Mouse (Mus musculus) neural tube, embryonic 12.5 days (tissue): ENCODE results near the gene Csde1. TPM values are rescaled to one million over a fixed set of nuclear protein-coding genes. Genes with fewer than 3 reads are reported as not detected.

Source experiments
- ATAC-seq: fragments of 200-750 bp; cut with Nextera tagmentation; 2 replicates; pipeline ENCODE4 v1.8.0; 2017; ENCODE audit warnings: low read depth, mild to moderate bottlenecking, moderate TSS enrichment, moderate library complexity; ENCODE audit not compliant: low FRiP score
- H3K27ac ChIP-seq: fragments of 300-500 bp; sonication (generic); 2 replicates; pipeline ENCODE4 v1.5.1; 2016
- H3K27me3 ChIP-seq: fragments of 300-500 bp; sonication (generic); replicated peaks from 2 replicates; pipeline ENCODE4 v1.6.1; 2016; ENCODE audit warnings: mild to moderate bottlenecking
- H3K36me3 ChIP-seq: fragments of 300-500 bp; sonication (generic); 2 replicates; pipeline ENCODE4 v1.6.1; 2016; ENCODE audit warnings: mild to moderate bottlenecking
- H3K4me1 ChIP-seq: fragments of 300-500 bp; sonication (generic); 2 replicates; pipeline ENCODE4 v1.6.1; 2016
- H3K4me2 ChIP-seq: fragments of 300-500 bp; sonication (generic); replicated peaks from 2 replicates; pipeline ENCODE4 v1.6.1; 2016; ENCODE audit warnings: mild to moderate bottlenecking
- H3K4me3 ChIP-seq: fragments of 300-500 bp; sonication (generic); 2 replicates; pipeline ENCODE4 v1.5.1; 2016
- H3K9ac ChIP-seq: fragments of 300-500 bp; sonication (generic); 2 replicates; pipeline ENCODE4 v1.6.1; 2016; ENCODE audit warnings: mild to moderate bottlenecking
- H3K9me3 ChIP-seq: fragments of 300-500 bp; sonication (generic); 2 replicates; pipeline ENCODE4 v1.6.1; 2016; ENCODE audit warnings: mild to moderate bottlenecking
- WGBS: fragments of 180-500 bp; shearing (Covaris S2); methylation state at CpG from one replicate; pipeline ENCODE4 v1.1.7; 2016; 5-methylcytosine and 5-hydroxymethylcytosine counted together
- polyA plus RNA-seq: library from polyadenylated mRNA; unstranded; fragments of >200 nt; fragmentation: Nextera tagmentation; extraction: Ambion mirVana; gene quantifications from 2 replicates; pipeline ENCODE4 v1.2.1, GENCODE M21; 2016

The Csde1 gene
- polyA plus RNA-seq, 1 experiment from 2014 or later: 531 TPM

DNA sequence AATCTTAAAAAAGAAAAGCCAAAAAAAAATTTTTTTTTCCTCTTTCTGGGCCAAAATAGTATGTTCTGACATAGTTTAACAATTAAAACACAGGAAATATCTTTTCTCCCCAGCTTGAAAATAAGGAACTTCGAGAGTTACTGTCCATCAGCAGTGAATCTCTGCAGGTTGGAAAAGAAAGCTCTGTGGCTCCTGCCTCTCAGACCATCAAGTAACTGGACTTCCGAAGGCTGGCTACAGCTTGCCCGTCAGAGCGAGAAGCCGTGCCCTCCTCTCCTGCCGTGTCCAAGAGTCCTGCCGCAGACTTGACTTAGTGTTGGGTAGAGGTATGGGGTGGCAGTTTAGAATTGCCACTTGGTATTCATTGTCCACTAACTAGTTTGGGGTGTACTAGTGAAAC is 18.6 kb upstream of the Csde1 start:
- Histone ChIP-seq H3K27ac (no peak overlapping the region), H3K36me3 (peaks cover 57% of the 10 kb centered on the region), H3K9ac (no peak overlapping the region), H3K4me2 (no peak overlapping the region), H3K4me3 (no peak overlapping the region), H3K27me3 (no peaks in the 10 kb centered on the region), H3K9me3 (no peaks in the 10 kb centered on the region), H3K4me1 (peaks cover 6% of the 10 kb centered on the region)
- no peak for ATAC-seq
- WGBS: 93% methylated on average over 7 of the region's 7 CpGs

DNA sequence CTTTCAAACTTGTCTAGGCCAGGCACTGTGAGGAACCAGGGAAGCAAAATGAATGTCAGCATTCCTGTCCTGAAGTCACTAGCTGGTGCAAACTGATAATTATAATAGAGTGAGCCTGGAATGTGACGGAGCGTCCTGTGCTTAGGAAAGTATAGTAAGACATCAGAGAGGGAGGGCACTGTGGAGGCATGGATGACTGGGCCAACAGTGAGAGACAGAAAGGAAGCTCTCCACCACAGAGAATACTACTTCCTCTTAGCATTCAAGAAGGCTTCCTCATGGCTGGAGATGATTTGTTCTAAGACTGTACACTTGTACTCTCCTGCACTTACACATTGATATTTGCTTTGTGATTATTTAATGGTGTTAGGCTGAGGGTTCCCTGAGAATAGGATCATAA is 2.9 kb upstream of the Csde1 start:
- Histone ChIP-seq H3K4me2 (no peak overlapping the region), H3K36me3 (no peaks in the 10 kb centered on the region), H3K27me3 (no peaks in the 10 kb centered on the region), H3K9ac (no peak overlapping the region), H3K9me3 (no peaks in the 10 kb centered on the region), H3K4me1 (peaks cover 7% of the 10 kb centered on the region), H3K27ac (no peak overlapping the region), H3K4me3 (no peak overlapping the region)
- ATAC-seq: no peak
- 88% methylated on average over 2 of the region's 2 CpGs for WGBS

DNA sequence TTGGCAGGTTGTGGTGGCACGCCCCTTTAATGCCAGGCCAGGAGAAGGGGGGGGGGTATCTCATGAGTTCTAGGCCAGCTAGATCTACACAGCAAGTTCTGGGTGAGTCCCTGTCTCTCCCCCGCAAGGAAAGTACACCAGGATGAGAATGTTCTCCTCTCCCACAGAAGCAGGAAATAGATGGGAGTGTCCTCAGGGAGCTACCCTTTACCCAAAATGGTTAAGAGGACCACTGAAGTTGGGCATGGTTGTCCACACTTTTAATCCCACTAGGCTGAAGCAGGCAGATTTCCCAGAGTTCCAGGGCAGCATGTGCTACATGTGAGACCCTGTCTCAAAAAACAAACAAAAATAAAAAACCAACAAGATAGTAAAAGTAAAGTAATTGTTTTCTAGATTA is 764 bp upstream of the Csde1 start:
- Histone ChIP-seq H3K4me3 (no peak overlapping the region), H3K27ac (no peak overlapping the region), H3K4me1 (peaks cover 8% of the 10 kb centered on the region), H3K9me3 (no peaks in the 10 kb centered on the region), H3K36me3 (no peaks in the 10 kb centered on the region), H3K27me3 (no peaks in the 10 kb centered on the region), H3K4me2 (peak overlapping the region; percentile 70), H3K9ac (no peak overlapping the region)
- ATAC-seq: no peak
- WGBS: 86% methylated on average over 2 of the region's 2 CpGs

DNA sequence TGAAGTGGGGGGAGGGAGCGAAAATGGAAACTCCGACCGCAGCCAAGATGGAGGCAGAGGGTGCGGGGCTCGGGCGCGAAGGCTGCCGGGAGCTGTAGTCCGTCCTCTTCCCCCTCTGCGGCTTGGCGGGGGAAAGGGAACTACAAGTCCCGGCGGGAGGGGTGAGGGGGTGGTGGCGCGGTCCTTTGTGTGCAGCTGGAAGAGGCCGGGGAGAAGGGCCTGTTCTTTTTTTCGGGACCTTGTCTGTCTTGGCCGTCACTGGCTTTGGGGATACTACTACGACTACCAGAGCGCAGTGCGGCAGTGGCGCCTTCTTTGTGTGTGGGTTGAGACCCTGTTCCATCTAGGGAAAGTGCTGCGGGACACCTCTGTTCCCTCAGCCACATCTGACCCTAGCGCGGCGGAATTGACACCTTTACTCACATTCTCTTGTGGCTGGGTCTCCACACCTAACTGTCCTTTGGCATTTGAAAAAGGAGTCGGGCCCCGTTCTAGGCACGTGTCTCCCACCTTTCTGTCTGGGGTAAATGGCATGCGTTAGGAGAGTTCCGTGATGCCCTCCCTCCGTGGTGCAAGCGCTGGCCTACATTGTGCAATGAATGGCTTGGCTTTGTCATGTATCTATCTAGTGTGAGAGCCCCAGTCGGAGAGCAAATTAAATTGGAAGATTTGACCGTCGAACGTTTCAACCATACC is 865 bp downstream of the Csde1 start:
- Histone ChIP-seq H3K4me3 (peak overlapping the region; percentile 87), H3K9ac (peak overlapping the region; percentile 96), H3K36me3 (no peaks in the 10 kb centered on the region; the same call in 1 of the 2 replicates), H3K4me2 (peak overlapping the region; percentile 70), H3K9me3 (no peaks in the 10 kb centered on the region), H3K4me1 (peaks cover 8% of the 10 kb centered on the region), H3K27me3 (no peaks in the 10 kb centered on the region), H3K27ac (peak overlapping the region; percentile 95)
- under 1% methylated on average over 37 of the region's 37 CpGs for WGBS
- peak; percentile 97 for ATAC-seq

DNA sequence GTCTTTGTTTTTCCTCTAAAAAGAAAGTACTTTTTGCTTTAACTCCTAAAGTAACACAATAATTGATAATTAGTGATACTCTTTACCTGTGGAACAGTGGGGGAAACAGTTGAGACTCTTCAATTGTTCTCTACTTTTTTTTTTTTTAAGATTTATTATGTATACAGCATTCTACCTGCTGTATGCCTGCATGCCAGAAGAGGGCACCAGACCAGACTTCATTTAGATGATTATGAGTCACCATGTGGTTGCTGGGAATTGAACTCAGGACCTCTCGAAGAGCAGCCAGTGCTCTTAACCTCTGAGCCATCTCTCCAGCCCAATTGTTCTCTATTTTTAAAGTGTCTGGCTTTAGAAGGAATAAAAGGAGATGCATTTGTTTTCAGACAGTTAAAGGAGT is 5.9 kb downstream of the Csde1 start:
- H3K4me3 ChIP-seq: no peak overlapping the region
- no peaks in the 10 kb centered on the region for H3K27me3 ChIP-seq
- H3K4me1 ChIP-seq: peaks cover 8% of the 10 kb centered on the region
- no peak overlapping the region for H3K4me2 ChIP-seq
- no peaks in the 10 kb centered on the region for H3K9me3 ChIP-seq
- H3K36me3 ChIP-seq: peaks cover 29% of the 10 kb centered on the region
- no peak overlapping the region for H3K9ac ChIP-seq
- H3K27ac ChIP-seq: no peak overlapping the region
- no peak for ATAC-seq
- WGBS: 96% methylated on average over 1 of the region's 1 CpGs

DNA sequence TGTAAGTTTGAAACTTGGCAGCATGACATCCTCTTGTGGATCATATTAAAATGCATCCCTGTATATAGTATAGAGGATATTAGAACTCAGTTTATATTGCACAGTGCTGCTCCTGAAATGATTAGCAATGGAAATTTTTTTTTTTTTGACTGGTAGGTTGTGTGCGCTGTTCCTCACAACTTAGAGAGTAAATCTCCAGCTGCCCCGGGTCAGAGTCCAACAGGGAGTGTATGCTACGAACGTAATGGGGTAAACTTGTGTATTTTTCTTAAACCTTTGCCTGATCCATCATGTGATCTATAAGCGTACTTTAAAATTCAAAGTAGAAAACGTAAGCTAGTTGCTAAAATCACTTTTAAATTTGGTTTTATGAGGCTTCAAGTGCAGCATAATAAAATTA is 20.1 kb downstream of the Csde1 start:
- H3K4me3 ChIP-seq: no peak overlapping the region
- no peak for ATAC-seq
- no peaks in the 10 kb centered on the region for H3K27me3 ChIP-seq
- no peak overlapping the region for H3K4me2 ChIP-seq
- 94% methylated on average over 6 of the region's 6 CpGs for WGBS
- no peaks in the 10 kb centered on the region for H3K4me1 ChIP-seq
- H3K27ac ChIP-seq: no peak overlapping the region
- H3K36me3 ChIP-seq: peaks cover 51% of the 10 kb centered on the region
- H3K9me3 ChIP-seq: no peaks in the 10 kb centered on the region
- H3K9ac ChIP-seq: no peak overlapping the region

DNA sequence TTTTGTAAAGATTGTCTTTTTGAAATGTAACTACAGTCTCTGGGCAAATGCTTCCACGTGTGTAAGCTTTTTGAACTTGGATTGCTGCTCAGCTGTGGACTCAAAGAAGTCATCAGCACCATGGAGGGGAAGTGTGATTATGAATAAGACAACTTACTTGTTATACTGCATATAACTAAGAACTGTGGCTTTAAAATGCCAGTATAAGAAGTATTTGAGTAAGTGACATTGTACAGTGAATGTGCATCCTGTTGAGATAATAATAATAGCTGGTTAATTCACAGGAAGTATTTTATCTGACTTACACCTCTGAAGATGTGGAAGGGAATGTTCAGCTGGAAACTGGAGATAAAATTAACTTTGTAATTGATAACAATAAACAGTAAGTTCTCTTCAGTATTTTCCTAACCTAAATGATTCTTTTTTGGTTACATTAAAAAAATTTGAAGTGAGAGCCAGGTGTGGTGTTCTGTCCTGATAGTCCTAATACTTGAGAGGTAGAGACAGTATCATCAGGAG is 20.7 kb downstream of the Csde1 start:
- Histone ChIP-seq H3K27ac (no peak overlapping the region), H3K36me3 (peaks cover 56% of the 10 kb centered on the region), H3K4me1 (no peaks in the 10 kb centered on the region), H3K27me3 (no peaks in the 10 kb centered on the region), H3K4me2 (no peak overlapping the region), H3K4me3 (no peak overlapping the region), H3K9ac (no peak overlapping the region), H3K9me3 (no peaks in the 10 kb centered on the region)
- WGBS: 91% methylated on average over 1 of the region's 1 CpGs
- no peak for ATAC-seq

DNA sequence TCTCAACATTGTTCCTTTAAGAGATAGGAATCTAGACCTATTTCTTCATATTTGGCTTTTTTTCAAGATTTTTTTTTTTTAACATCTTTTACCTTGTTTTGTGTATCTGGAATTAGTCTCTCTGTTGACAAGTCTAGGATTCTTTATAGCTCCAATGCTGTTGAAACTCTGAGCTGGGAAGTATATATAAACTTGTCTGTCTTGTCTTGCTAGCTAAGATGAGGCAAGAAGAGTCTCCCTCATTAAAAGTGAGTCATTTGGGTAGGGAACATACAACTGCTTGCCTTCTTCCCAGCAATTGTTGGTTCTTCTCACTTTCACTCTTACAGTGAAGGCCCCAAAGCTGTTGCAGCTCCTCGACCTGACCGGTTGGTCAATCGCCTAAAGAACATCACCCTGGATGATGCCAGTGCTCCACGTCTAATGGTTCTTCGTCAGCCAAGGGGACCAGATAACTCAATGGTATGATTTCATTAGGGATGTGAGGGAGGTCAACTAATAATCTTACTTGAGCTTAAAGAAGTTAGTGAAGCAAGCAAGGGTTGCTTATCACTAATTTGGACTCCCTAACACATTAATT is 35.9 kb downstream of the Csde1 start:
- no peak overlapping the region for H3K4me2 ChIP-seq
- ATAC-seq: no peak
- H3K9me3 ChIP-seq: no peaks in the 10 kb centered on the region
- H3K27ac ChIP-seq: no peak overlapping the region
- no peak overlapping the region for H3K9ac ChIP-seq
- H3K4me1 ChIP-seq: peaks cover 4% of the 10 kb centered on the region; the same call in 1 of the 2 replicates
- no peaks in the 10 kb centered on the region for H3K27me3 ChIP-seq
- H3K4me3 ChIP-seq: no peak overlapping the region
- 93% methylated on average over 5 of the region's 5 CpGs for WGBS
- peaks cover 56% of the 10 kb centered on the region for H3K36me3 ChIP-seq

DNA sequence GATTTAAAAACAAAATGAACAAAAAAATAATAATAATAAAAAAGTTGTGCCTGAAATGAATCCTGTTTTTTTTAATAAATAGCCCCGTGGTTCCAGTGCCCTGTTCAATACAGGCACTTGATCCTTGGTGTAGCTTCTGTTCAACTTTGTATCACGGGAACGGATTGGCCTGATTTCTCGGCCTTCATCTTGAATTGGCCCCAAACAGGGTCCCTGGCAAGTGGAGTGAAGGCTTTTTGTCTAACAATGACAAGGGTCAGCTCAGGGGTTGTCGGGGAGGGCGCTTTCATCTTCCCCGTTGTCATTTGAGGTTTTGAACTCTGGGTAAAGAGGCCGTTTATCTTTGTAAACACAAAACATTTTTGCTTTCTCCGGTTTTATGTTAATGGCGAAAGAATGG is 37.5 kb downstream of the Csde1 start:
- peak overlapping the region; percentile 76; the same call in 1 of the 2 replicates for H3K9ac ChIP-seq
- peaks cover 59% of the 10 kb centered on the region for H3K36me3 ChIP-seq
- no peaks in the 10 kb centered on the region for H3K9me3 ChIP-seq
- under 1% methylated on average over 10 of the region's 10 CpGs for WGBS
- H3K4me2 ChIP-seq: peak overlapping the region; percentile 72
- H3K27ac ChIP-seq: no peak overlapping the region
- peak overlapping the region; percentile 75 for H3K4me3 ChIP-seq
- peak; percentile 61 for ATAC-seq
- H3K27me3 ChIP-seq: no peaks in the 10 kb centered on the region
- peaks cover 4% of the 10 kb centered on the region; the same call in 1 of the 2 replicates for H3K4me1 ChIP-seq

DNA sequence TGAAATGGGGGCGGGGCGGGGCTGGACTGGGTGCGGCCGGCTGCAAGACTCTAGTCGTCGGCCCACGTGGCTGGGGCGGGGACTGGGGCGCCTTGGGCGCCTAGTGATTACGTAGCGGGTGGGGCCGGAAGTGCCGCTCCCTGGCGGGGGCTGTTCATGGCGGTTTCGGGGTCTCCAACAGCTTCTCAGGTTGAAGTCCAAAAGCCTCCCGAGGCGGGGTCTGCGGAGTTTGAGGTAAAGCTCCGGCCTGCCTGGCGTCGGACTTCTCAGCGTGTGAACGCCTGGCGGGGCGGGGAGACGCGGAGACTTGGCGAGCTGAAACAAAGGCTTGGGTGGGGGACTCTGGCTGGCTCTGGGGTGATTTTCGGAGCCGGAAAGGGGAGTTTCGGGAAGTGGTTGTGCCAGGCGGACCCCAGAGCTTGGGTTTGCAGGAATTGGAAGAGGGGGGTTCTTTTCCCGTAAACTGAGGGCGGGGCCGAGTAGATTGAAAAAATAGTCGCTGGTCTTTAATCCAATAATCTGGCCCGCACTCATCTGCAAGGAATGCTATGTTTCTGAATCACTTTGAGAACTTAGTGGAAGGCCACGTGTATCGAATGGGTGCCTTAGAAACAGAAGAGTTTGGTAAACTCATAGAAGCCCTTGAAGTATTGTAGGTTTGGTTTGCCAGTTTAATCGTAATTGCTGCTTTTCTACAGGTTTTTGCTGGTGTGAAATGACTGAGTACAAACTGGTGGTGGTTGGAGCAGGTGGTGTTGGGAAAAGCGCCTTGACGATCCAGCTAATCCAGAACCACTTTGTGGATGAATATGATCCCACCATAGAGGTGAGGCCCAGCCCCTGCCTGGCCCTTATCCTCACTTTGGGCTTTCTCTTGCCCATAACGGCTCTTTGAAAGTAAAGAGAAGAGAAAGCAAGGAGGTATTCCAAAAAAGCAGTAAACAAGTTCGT is 38.3 kb downstream of the Csde1 start, which contains the start of gene Nras:
Gene Nras, plus strand, starts transcription at position 79 of the 951 bp plus-strand sequence.
- no peaks in the 10 kb centered on the region for H3K27me3 ChIP-seq
- ATAC-seq: peak; percentile 99
- peak within 1 kb of the TSS; percentile 85 for H3K27ac ChIP-seq
- peaks cover 62% of the 10 kb centered on the region for H3K36me3 ChIP-seq
- H3K4me1 ChIP-seq: peaks cover 4% of the 10 kb centered on the region; the same call in 1 of the 2 replicates
- H3K4me2 ChIP-seq: peak within 1 kb of the TSS; percentile 72
- H3K4me3 ChIP-seq: peak within 1 kb of the TSS; percentile 75
- no peaks in the 10 kb centered on the region for H3K9me3 ChIP-seq
- WGBS: 3% methylated on average over 46 of the region's 46 CpGs
- H3K9ac ChIP-seq: peak within 1 kb of the TSS; percentile 76

DNA sequence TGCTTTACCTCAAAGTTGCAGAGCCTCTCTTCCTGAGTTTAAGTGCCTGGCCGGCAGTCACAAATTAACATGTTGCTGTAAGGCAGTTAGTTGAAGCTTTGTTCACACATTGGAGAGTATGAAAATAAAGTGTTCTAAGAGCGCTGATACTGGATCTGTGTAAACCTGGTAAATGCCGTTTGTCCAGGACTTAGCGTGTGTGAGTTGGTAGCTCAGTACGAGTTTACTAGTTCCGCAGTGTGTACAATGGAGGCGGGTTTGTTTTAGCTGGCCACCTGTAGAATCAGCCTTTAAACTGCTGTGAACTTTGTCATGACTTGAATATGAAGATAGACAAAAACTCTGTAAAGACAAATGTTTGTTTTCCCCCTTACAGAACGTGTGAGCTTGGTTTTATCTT is 46.7 kb downstream of the Csde1 start:
- Histone ChIP-seq H3K4me1 (no peaks in the 10 kb centered on the region), H3K9me3 (no peaks in the 10 kb centered on the region), H3K4me2 (no peak overlapping the region), H3K4me3 (no peak overlapping the region), H3K27ac (no peak overlapping the region), H3K27me3 (no peaks in the 10 kb centered on the region), H3K36me3 (peaks cover 67% of the 10 kb centered on the region), H3K9ac (no peak overlapping the region)
- WGBS: 93% methylated on average over 8 of the region's 8 CpGs
- no peak for ATAC-seq

DNA sequence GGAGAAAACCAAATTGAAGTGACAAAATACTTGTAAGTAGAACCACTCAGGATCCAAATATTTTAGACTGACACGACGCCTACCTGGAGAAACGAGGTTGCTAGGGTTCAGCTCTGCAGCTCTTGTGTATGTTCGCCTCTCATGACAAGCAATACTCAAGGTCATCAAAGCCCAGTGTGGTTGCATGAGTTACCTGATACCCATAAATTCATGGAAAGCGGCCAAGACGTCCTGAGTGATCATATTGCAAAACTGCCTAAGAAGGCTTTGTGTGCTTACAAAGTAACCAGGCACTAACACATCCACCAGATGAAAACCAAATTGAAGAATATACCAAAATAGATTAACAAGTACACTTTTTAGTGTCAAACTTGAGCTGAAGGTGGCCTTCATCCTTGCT is 48.7 kb downstream of the Csde1 start:
- H3K9ac ChIP-seq: no peak overlapping the region
- no peak for ATAC-seq
- H3K4me2 ChIP-seq: no peak overlapping the region
- peaks cover 46% of the 10 kb centered on the region for H3K36me3 ChIP-seq
- 95% methylated on average over 6 of the region's 6 CpGs for WGBS
- H3K4me1 ChIP-seq: no peaks in the 10 kb centered on the region
- H3K27me3 ChIP-seq: no peaks in the 10 kb centered on the region
- H3K9me3 ChIP-seq: no peaks in the 10 kb centered on the region
- H3K4me3 ChIP-seq: no peak overlapping the region
- no peak overlapping the region for H3K27ac ChIP-seq
